Mouse (Mus musculus) limb, embryonic 15.5 days (tissue): ENCODE measurements at regions not wholly inside any gene's neighbourhood (a gene's known extent, or its start where the extent isn't known, plus 50 kb on each side); places are given as distances from the start of the nearest gene placed in this dataset.

Experiments used
- ATAC-seq: fragments of 200-750 bp; cut with Nextera tagmentation; 2 replicates; pipeline ENCODE4 v1.8.0; 2017; ENCODE audit warnings: low read depth, moderate TSS enrichment; ENCODE audit not compliant: insufficient number of reproducible peaks, low FRiP score, low TSS enrichment
- H3K27ac ChIP-seq: fragments of 300-500 bp; sonication (generic); 2 replicates; pipeline ENCODE4 v1.5.1; 2015; ENCODE audit warnings: moderate library complexity, mild to moderate bottlenecking, inconsistent platforms
- H3K27me3 ChIP-seq: fragments of 300-500 bp; sonication (generic); 2 replicates; pipeline ENCODE4 v1.6.1; 2015; ENCODE audit warnings: inconsistent platforms
- H3K36me3 ChIP-seq: fragments of 300-500 bp; sonication (generic); 2 replicates; pipeline ENCODE4 v1.6.1; 2015; ENCODE audit warnings: inconsistent platforms
- H3K4me1 ChIP-seq: fragments of 300-500 bp; sonication (generic); 2 replicates; pipeline ENCODE4 v1.6.1; 2015; ENCODE audit warnings: inconsistent platforms
- H3K4me2 ChIP-seq: fragments of 300-500 bp; sonication (generic); 2 replicates; pipeline ENCODE4 v1.6.1; 2015; ENCODE audit warnings: mild to moderate bottlenecking, inconsistent platforms
- H3K4me3 ChIP-seq: fragments of 300-500 bp; sonication (generic); 2 replicates; pipeline ENCODE4 v1.5.1; 2015; ENCODE audit warnings: mild to moderate bottlenecking, inconsistent platforms
- H3K9ac ChIP-seq: fragments of 300-500 bp; sonication (generic); 2 replicates; pipeline ENCODE4 v1.6.1; 2015; ENCODE audit warnings: inconsistent platforms
- H3K9me3 ChIP-seq: fragments of 300-500 bp; sonication (generic); 2 replicates; pipeline ENCODE4 v1.6.1; 2016; ENCODE audit warnings: inconsistent platforms
- WGBS: fragments of 180-500 bp; shearing (Covaris S2); methylation state at CpG from one replicate; pipeline ENCODE4 v1.1.7; 2015; 5-methylcytosine and 5-hydroxymethylcytosine counted together

GRCm38 (mm10) chr6:51078353-51078966, 354.0 kb upstream of the Nfe2l3 start:
- Histone ChIP-seq H3K9ac (no peak overlapping the region), H3K4me1 (peaks cover 35% of the 10 kb centered on the region), H3K9me3 (no peaks in the 10 kb centered on the region), H3K36me3 (no peaks in the 10 kb centered on the region), H3K4me3 (no peak overlapping the region), H3K27ac (peak overlapping the region; percentile 81), H3K4me2 (no peak overlapping the region), H3K27me3 (no peaks in the 10 kb centered on the region)
- 60% methylated on average over 11 of the region's 11 CpGs for WGBS
- no peak for ATAC-seq

- no peaks in the 10 kb centered on the region for H3K36me3 ChIP-seq
- no peak overlapping the region for H3K4me3 ChIP-seq
- no peaks in the 10 kb centered on the region for H3K9me3 ChIP-seq
- no peak for ATAC-seq
- no peak overlapping the region for H3K4me2 ChIP-seq
- H3K9ac ChIP-seq = no peak overlapping the region
- WGBS = 88% methylated on average over 5 of the region's 5 CpGs
- H3K27me3 ChIP-seq = no peaks in the 10 kb centered on the region
- H3K27ac ChIP-seq = no peak overlapping the region; the same call in 1 of the 2 replicates
- peaks cover 35% of the 10 kb centered on the region for H3K4me1 ChIP-seq
Measured at GRCm38 (mm10) chr6:51078967-51079355, 353.5 kb upstream of the Nfe2l3 start.

GRCm38 (mm10) chr6:51081056-51081455, 351.4 kb upstream of the Nfe2l3 start:
- Histone ChIP-seq H3K4me3 (no peak overlapping the region), H3K27me3 (no peaks in the 10 kb centered on the region), H3K9me3 (no peaks in the 10 kb centered on the region), H3K4me1 (peaks cover 39% of the 10 kb centered on the region), H3K4me2 (no peak overlapping the region), H3K27ac (peak overlapping the region; percentile 51), H3K36me3 (no peaks in the 10 kb centered on the region), H3K9ac (no peak overlapping the region)
- no peak; the same call in 1 of the 2 replicates for ATAC-seq
- 39% methylated on average over 5 of the region's 5 CpGs for WGBS

- no peak overlapping the region for H3K27ac ChIP-seq
- peaks cover 12% of the 10 kb centered on the region; the same call in 1 of the 2 replicates for H3K4me1 ChIP-seq
- no peaks in the 10 kb centered on the region for H3K9me3 ChIP-seq
- H3K4me3 ChIP-seq = no peak overlapping the region
- H3K4me2 ChIP-seq = no peak overlapping the region
- H3K9ac ChIP-seq = no peak overlapping the region
- no peak for ATAC-seq
- 42% methylated on average over 9 of the region's 9 CpGs for WGBS
- H3K27me3 ChIP-seq = no peaks in the 10 kb centered on the region
- no peaks in the 10 kb centered on the region for H3K36me3 ChIP-seq
Measured at GRCm38 (mm10) chr6:51084656-51085055, 347.8 kb upstream of the Nfe2l3 start.

DNA sequence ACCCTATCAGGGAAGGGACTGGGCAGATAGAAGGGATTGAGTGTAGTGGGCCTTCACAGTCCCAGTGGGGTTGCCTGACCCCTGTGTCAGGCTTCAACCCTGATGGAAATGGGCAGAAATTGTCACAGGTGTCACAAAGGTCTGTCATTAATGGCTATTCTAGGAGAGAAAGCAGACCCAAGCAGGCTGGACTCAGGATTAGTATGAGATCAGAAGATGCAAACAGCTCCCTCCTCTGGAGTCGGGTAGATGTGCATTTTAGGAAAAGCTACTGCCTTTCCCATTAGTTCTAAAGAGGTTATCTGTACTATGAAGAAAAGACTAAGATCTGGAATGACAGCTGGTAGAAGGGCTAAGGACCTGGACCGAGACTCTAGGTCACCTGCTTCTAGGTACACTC, 346.9 kb upstream of the Nfe2l3 start:
- H3K36me3 ChIP-seq = no peaks in the 10 kb centered on the region
- no peak for ATAC-seq
- 63% methylated on average over 2 of the region's 2 CpGs for WGBS
- H3K9me3 ChIP-seq = no peaks in the 10 kb centered on the region
- no peak overlapping the region for H3K4me3 ChIP-seq
- no peak overlapping the region for H3K9ac ChIP-seq
- no peak overlapping the region for H3K4me2 ChIP-seq
- peaks cover 12% of the 10 kb centered on the region; the same call in 1 of the 2 replicates for H3K4me1 ChIP-seq
- H3K27ac ChIP-seq = peak overlapping the region; percentile 22; the same call in 1 of the 2 replicates
- H3K27me3 ChIP-seq = no peaks in the 10 kb centered on the region

DNA sequence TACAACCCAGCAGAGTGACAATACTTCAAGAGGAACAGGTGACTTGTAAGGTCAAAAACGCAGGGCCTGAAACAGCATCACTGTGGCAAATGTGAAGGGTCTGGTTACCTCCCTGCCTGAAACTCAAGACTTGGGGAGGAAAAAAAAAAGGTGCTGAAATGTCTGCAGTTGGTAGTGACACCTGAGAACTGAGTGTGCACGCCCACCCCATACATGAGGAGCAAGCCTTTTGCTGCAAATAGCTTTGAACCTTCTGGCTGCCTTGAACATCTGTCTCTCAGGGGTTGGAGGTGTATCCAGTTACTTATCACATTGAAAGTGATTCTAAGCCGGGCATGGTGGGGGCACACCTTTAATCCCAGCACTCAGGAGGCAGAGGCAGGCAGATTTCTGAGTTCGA, 346.1 kb upstream of the Nfe2l3 start:
- Histone ChIP-seq H3K4me3 (no peak overlapping the region), H3K4me1 (peaks cover 10% of the 10 kb centered on the region; the same call in 1 of the 2 replicates), H3K9ac (no peak overlapping the region), H3K4me2 (no peak overlapping the region), H3K27me3 (no peaks in the 10 kb centered on the region), H3K9me3 (no peaks in the 10 kb centered on the region), H3K27ac (no peak overlapping the region), H3K36me3 (no peaks in the 10 kb centered on the region)
- WGBS = 70% methylated on average over 4 of the region's 4 CpGs
- no peak for ATAC-seq

DNA sequence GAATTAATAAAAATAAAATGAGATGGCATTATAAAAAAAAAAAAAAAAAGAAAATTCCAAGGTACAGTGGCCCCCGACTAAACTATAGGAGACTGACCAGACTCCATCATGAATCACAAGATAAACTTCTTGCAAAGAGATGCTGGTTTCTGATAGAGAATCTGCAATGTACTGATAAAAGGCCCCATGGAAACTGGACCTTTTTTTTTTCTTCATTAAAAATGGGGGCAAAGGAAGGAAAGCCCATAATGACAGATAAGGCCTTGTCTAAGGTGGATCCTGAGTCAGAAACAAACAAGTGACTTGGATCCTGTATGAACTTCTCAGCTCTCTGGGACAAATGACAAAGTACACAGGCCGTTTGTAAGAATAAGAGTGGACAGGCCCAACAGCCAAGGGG, 344.7 kb upstream of the Nfe2l3 start:
- WGBS = 77% methylated on average over 2 of the region's 2 CpGs
- no peak for ATAC-seq
- no peak overlapping the region for H3K4me3 ChIP-seq
- no peak overlapping the region for H3K4me2 ChIP-seq
- H3K9me3 ChIP-seq = no peaks in the 10 kb centered on the region
- no peaks in the 10 kb centered on the region for H3K27me3 ChIP-seq
- H3K4me1 ChIP-seq = peaks cover 8% of the 10 kb centered on the region; the same call in 1 of the 2 replicates
- no peaks in the 10 kb centered on the region for H3K36me3 ChIP-seq
- H3K27ac ChIP-seq = no peak overlapping the region
- no peak overlapping the region for H3K9ac ChIP-seq

- no peak overlapping the region for H3K9ac ChIP-seq
- H3K27me3 ChIP-seq = no peaks in the 10 kb centered on the region
- no peak overlapping the region for H3K4me3 ChIP-seq
- no peak overlapping the region for H3K4me2 ChIP-seq
- 36% methylated on average over 6 of the region's 6 CpGs for WGBS
- peaks cover 8% of the 10 kb centered on the region; the same call in 1 of the 2 replicates for H3K4me1 ChIP-seq
- no peak overlapping the region for H3K27ac ChIP-seq
- ATAC-seq = no peak
- H3K9me3 ChIP-seq = no peaks in the 10 kb centered on the region
- H3K36me3 ChIP-seq = no peaks in the 10 kb centered on the region
Measured at GRCm38 (mm10) chr6:51088641-51089372, 343.7 kb upstream of the Nfe2l3 start.

- H3K4me3 ChIP-seq = no peak overlapping the region
- no peak overlapping the region for H3K4me2 ChIP-seq
- WGBS = 96% methylated on average over 4 of the region's 4 CpGs
- H3K27ac ChIP-seq = no peak overlapping the region
- H3K27me3 ChIP-seq = no peaks in the 10 kb centered on the region
- no peak for ATAC-seq
- no peaks in the 10 kb centered on the region for H3K4me1 ChIP-seq
- no peaks in the 10 kb centered on the region for H3K36me3 ChIP-seq
- H3K9me3 ChIP-seq = no peaks in the 10 kb centered on the region
- no peak overlapping the region for H3K9ac ChIP-seq
Measured at GRCm38 (mm10) chr6:51093196-51093595, 339.3 kb upstream of the Nfe2l3 start.

GRCm38 (mm10) chr6:51094304-51094703, 338.2 kb upstream of the Nfe2l3 start:
- Histone ChIP-seq H3K4me3 (no peak overlapping the region), H3K4me1 (no peaks in the 10 kb centered on the region), H3K9ac (no peak overlapping the region), H3K4me2 (no peak overlapping the region), H3K27ac (no peak overlapping the region), H3K27me3 (no peaks in the 10 kb centered on the region), H3K36me3 (no peaks in the 10 kb centered on the region), H3K9me3 (no peaks in the 10 kb centered on the region)
- no peak for ATAC-seq
- WGBS = 65% methylated on average over 10 of the region's 10 CpGs

GRCm38 (mm10) chr6:51097488-51097887, 335.0 kb upstream of the Nfe2l3 start:
- Histone ChIP-seq H3K4me2 (no peak overlapping the region), H3K36me3 (no peaks in the 10 kb centered on the region), H3K9ac (no peak overlapping the region), H3K4me3 (no peak overlapping the region), H3K4me1 (no peaks in the 10 kb centered on the region), H3K27ac (no peak overlapping the region), H3K27me3 (no peaks in the 10 kb centered on the region), H3K9me3 (no peaks in the 10 kb centered on the region)
- 65% methylated on average over 6 of the region's 6 CpGs for WGBS
- no peak for ATAC-seq

DNA sequence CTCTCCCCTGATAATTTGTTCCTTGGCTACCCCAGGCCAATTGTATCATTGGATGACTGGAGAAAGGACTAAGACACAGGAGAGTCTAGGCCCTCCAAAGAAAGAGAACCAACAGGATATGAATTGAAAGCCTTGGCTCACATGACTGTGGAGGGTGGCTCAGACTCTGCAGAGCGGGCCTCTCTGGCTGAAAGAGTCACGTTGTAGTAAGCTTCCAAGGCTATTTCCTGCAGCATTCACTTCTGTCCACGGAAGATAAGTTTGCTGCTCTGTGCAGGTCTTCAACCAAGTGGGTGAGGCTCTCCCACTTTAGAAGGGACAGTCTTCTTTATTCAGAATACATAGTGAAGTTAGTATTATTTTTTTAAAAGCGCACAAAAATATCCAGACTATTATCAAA, 332.1 kb upstream of the Nfe2l3 start:
- peaks cover 3% of the 10 kb centered on the region; the same call in 1 of the 2 replicates for H3K4me1 ChIP-seq
- H3K9me3 ChIP-seq = no peaks in the 10 kb centered on the region
- WGBS = 80% methylated on average over 4 of the region's 4 CpGs
- no peak for ATAC-seq
- H3K27me3 ChIP-seq = no peaks in the 10 kb centered on the region
- H3K27ac ChIP-seq = no peak overlapping the region
- H3K4me3 ChIP-seq = no peak overlapping the region
- no peak overlapping the region for H3K4me2 ChIP-seq
- H3K36me3 ChIP-seq = no peaks in the 10 kb centered on the region
- no peak overlapping the region for H3K9ac ChIP-seq
